Mouse (Mus musculus) urinary bladder, postnatal 4 days (tissue): Measurements from ENCODE around the gene Traf1.

ENCODE experiments used
- DNase-seq, 2 experiments: peaks; one replicate each; pipeline ENCODE4 v3.0.0; 2021 to 2022; ENCODE audit warnings: low spot score in 2 of 2

Gene Traf1

DNA sequence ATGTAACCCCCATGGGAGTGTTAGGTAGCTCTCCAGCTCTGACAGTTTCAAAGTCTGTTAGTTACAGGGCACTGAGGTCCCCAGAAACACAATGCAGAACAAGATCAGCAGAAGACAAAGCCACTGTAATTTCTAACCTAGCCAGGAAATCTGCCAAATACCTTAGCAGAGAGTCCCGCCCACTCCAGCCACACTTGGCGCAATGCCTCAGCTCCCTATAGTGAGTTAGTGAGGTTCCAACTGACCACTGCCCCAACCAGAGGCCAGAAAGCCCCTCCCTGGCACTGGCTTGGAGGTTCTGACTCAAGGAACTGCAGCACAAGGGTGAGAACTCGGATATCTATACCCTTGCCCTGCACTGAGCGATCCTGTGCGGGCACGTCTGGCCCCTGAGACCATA, 58.8 kb downstream of the Traf1 start:
- no peak for DNase-seq

GRCm38 (mm10) chr2:34901726-34902125, 59.8 kb downstream of the Traf1 start:
- DNase-seq = no peak

DNA sequence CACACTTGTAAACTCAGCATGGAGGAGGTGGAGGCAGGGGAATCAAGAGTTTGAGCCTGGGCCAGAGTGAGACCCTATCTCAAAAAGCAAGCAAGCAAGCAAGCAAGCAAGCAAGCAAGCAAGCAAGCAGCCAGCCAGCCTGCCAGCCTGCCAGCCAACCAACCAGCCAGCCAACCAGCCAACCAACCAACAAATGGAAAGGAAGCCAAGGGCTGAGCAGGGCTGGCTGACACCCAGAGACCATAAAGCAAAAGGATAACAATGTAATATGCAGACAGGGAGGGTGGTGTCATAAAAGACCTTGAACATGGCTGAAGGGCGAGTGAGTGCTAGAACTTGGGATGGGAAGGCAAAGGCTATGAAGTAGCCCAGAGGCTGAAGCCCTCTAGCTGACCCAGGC, 61.2 kb downstream of the Traf1 start:
- no peak for DNase-seq

DNA sequence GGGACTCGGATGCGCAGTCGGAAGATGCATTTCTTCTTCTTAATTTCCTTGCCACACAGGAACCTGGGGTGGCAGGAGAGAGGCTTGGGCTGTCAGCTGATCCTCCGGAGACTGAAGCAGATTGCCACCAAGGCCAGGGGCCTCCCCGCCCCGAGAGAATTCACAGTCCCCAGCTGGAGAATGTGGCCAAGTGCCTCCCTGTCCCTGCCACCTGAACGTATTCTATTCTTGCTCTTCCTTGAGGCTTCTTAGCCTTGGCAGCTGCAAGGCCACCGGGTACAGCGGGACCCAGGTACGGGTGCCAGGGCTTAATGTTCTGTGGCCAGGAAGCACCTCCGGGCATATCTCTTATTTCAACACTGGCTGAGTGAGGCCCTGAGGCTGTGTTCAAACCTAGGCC, 61.9 kb downstream of the Traf1 start:
- no peak for DNase-seq

DNA sequence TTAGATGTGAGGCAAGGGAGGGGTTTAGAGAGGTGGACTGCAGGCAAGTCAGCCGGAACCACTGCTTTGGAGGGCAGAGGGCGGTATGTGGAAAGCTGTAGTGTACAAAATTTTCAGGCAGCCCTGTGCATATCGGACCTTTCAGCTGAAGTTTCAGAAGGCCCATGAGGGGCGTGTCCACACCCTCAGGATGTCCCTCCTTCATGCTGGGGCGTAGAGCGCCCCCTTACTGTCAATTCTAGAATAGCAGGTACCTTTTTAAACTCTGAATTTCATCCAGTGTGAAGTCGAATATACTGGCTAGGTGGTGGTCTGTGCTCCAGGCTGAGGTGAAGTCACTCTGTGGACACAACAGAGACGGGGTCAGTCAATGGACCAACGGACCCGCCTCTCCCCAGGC, 63.8 kb downstream of the Traf1 start:
- no peak for DNase-seq

DNA sequence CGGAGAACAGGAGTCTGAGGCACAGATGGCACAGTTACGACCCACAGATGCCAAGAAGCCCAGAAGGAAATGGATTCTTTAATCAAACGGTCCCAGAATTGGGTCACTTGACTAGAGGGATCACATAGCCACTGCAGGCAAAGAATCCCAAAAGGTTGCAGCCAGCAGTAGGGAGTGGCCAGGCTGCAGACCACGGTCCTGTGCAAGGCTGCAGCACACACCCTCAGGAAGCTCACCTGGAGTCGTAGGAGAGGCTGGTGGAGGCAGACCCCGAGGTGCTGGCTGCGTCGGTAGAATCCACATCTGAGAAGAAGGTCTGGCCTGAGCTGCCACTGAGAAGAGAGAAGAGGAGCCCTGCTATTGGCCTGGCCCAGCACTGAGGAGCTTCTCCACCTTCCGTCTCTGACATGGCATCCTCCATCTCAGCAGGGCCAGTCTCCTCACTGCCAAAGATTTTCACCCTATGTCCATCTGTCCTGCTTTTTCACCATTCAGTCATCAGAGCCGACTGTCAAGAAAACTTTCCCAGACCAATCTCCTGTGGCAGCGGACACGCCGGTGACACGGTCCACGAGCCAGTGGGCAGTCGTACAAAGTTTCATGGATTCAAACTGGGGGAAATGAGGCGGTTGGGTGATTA, 64.6 kb downstream of the Traf1 start:
- no peak for DNase-seq

DNA sequence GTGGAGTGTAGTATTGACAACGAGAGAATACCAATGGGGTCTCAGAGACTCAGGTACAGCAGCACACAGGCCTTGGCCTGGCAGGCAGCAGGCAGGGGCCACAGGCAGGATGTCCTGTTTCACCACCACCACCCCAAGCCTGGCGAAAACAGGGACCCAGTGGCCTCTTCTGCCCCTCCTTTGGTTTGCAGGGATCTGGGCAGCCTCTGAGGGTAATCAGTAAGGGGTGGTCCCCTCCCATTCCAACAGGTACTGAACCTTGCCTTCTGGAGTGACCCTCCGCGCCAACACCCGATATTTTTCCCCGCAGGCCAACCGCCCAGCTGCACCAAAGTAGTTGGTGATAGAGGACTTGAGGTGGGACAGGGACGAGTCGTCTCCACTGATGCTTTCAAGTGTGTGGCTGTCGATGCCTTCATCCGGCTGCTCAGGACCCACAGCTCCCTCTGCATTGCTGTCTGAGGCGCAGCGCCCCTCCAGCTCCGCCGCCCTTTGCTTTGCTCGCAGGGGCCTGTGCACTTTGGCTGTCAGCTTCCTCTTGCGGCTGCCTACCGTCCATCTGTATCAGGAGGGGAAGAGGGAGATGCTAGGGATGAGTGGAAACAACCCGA, 66.0 kb downstream of the Traf1 start:
- no peak for DNase-seq

DNA sequence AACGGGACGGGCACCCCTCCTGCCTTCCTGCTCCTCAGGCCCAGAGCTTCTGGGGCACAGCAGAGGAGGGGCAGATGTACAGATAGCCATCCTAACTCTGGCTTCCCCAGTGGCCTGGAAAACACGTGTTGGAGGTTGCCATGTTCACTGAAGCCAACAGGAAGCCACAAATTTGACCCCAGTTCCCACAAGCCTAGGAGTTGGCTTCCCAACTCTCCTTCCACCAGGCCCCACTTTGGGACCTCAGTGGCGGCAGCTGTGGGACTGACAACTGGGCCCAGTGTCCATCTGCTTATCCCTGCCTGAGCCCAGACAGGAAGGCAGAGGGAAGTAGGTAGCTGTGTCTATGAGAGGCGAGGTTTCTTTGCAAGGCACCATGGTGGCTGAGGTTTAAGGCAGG, 67.6 kb downstream of the Traf1 start:
- DNase-seq = no peak
